Mouse (Mus musculus) G1E (cell line): ENCODE measurements at regions not wholly inside any gene's neighbourhood (a gene's known extent, or its start where the extent isn't known, plus 50 kb on each side); places are given as distances from the start of the nearest gene placed in this dataset.

Source experiments
- CTCF ChIP-seq: IDR thresholded peaks from 2 replicates; pipeline ENCODE4 v1.5.1; 2012; ENCODE audit warnings: low read depth, low read length, inconsistent platforms, mixed read lengths
- GATA1 ChIP-seq: IDR thresholded peaks from 2 replicates; pipeline ENCODE4 v1.6.1; 2012; ENCODE audit warnings: borderline replicate concordance, low read length, inconsistent platforms, mixed read lengths
- GATA2 ChIP-seq: IDR thresholded peaks from 2 replicates; pipeline ENCODE4 v1.6.1; 2012; ENCODE audit warnings: low read depth, low read length, inconsistent platforms, borderline replicate concordance
- POLR2AphosphoS5 ChIP-seq: IDR thresholded peaks from 2 replicates; pipeline ENCODE4 v1.6.1; 2012; ENCODE audit warnings: low read depth, low read length, inconsistent platforms; ENCODE audit not compliant: insufficient replicate concordance
- TAL1 ChIP-seq: conservative IDR thresholded peaks from 2 replicates; pipeline ENCODE4 v1.6.1; 2012; ENCODE audit warnings: low read depth, low read length, inconsistent platforms, mixed read lengths

- no peak for TF ChIP-seq CTCF
- TF ChIP-seq GATA1 = no peak
- TF ChIP-seq POLR2AphosphoS5 = no peak
- TF ChIP-seq TAL1 = no peak
- TF ChIP-seq GATA2 = no peak
Observed at GRCm38 (mm10) chr2:101416702-101417101, 207.8 kb upstream of the Rag2 start.
